Mouse (Mus musculus) midbrain, embryonic 16.5 days (tissue): Measurements from ENCODE around the gene Sirt4. TPM values are rescaled to one million over a fixed set of nuclear protein-coding genes. Genes with fewer than 3 reads are reported as not detected.

ENCODE experiments used
- ATAC-seq: fragments of 200-750 bp; cut with Nextera tagmentation; 2 replicates; pipeline ENCODE4 v1.8.0; 2017; ENCODE audit warnings: moderate TSS enrichment
- H3K27ac ChIP-seq: fragments of 300-500 bp; sonication (generic); 2 replicates; pipeline ENCODE4 v1.5.1; 2014; ENCODE audit warnings: mild to moderate bottlenecking, low read length, mixed read lengths
- H3K27me3 ChIP-seq: fragments of 300-500 bp; sonication (generic); 2 replicates; pipeline ENCODE4 v1.6.1; 2014; ENCODE audit warnings: low read depth, low read length, mixed read lengths; ENCODE audit not compliant: control insufficient read depth, insufficient read depth
- H3K36me3 ChIP-seq: fragments of 300-500 bp; sonication (generic); 2 replicates; pipeline ENCODE4 v1.6.1; 2014; ENCODE audit warnings: mild to moderate bottlenecking, low read length, moderate library complexity, mixed read lengths; ENCODE audit not compliant: control insufficient read depth, insufficient read depth
- H3K4me1 ChIP-seq: fragments of 300-500 bp; sonication (generic); 2 replicates; pipeline ENCODE4 v1.6.1; 2014; ENCODE audit warnings: mild to moderate bottlenecking, low read length, mixed read lengths; ENCODE audit not compliant: control insufficient read depth, insufficient read depth
- H3K4me2 ChIP-seq: fragments of 300-500 bp; sonication (generic); 2 replicates; pipeline ENCODE4 v1.6.1; 2014; ENCODE audit warnings: mild to moderate bottlenecking, low read length, mixed read lengths
- H3K4me3 ChIP-seq: fragments of 300-500 bp; sonication (generic); 2 replicates; pipeline ENCODE4 v1.5.1; 2014; ENCODE audit warnings: low read depth, mild to moderate bottlenecking, low read length, moderate library complexity, mixed read lengths
- H3K9ac ChIP-seq: fragments of 300-500 bp; sonication (generic); 2 replicates; pipeline ENCODE4 v1.6.1; 2014; ENCODE audit warnings: low read depth, low read length, mixed read lengths
- H3K9me3 ChIP-seq: fragments of 300-500 bp; sonication (generic); replicated peaks from 2 replicates; pipeline ENCODE4 v1.6.1; 2014; ENCODE audit warnings: mild to moderate bottlenecking, low read length, mixed read lengths; ENCODE audit not compliant: control insufficient read depth, poor library complexity, severe bottlenecking
- WGBS: fragments of 180-500 bp; shearing (Covaris S2); extraction: QIAGEN DNeasy Blood & Tissue Kit; methylation state at CpG from one replicate; pipeline ENCODE4 v1.1.7; 2014; 5-methylcytosine and 5-hydroxymethylcytosine counted together
- polyA plus RNA-seq: library from polyadenylated mRNA; unstranded; fragments of >200 nt; fragmentation: Nextera tagmentation; extraction: Ambion mirVana; gene quantifications from 2 replicates; pipeline ENCODE4 v1.2.1, GENCODE M21; 2015

Gene Sirt4
- polyA plus RNA-seq, 1 experiment from 2014 or later, result 32.3 TPM

GRCm38 (mm10) chr5:115470766-115471531 lies 13.6 kb downstream of the Sirt4 start:
- no peak for ATAC-seq
- Histone ChIP-seq H3K9ac (no peak overlapping the region), H3K9me3 (no peaks in the 10 kb centered on the region), H3K4me3 (no peak overlapping the region), H3K4me1 (peaks cover 6% of the 10 kb centered on the region; the same call in 1 of the 2 replicates), H3K36me3 (no peaks in the 10 kb centered on the region), H3K4me2 (no peak overlapping the region), H3K27ac (no peak overlapping the region), H3K27me3 (no peaks in the 10 kb centered on the region)
- WGBS, result 39% methylated on average over 20 of the region's 20 CpGs

DNA sequence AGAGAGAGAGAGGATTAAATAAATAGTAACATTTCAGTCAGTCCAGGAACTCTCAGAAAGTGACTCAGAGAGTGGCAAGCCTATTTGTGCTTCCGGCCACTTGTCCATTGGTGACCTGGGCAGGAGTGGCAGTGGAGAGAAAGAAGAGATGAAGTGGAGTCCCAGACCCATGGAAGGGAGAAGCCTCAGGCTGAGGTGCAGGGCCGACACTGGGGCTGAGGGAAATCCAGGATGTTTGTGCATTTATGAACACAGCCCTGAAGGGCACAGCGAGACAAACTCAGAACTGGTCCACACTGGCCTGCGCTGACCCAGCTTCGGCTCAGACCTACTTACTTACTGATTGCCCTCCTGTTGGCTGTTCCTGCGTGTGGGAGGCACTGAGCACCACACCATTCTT lies 14.7 kb downstream of the Sirt4 start:
- no peak for ATAC-seq
- Histone ChIP-seq H3K36me3 (no peaks in the 10 kb centered on the region), H3K9ac (no peak overlapping the region), H3K27me3 (no peaks in the 10 kb centered on the region), H3K4me3 (no peak overlapping the region), H3K27ac (no peak overlapping the region), H3K4me2 (no peak overlapping the region), H3K9me3 (no peaks in the 10 kb centered on the region), H3K4me1 (no peaks in the 10 kb centered on the region)
- whole genome bisulfite sequencing, result 77% methylated on average over 6 of the region's 6 CpGs

DNA sequence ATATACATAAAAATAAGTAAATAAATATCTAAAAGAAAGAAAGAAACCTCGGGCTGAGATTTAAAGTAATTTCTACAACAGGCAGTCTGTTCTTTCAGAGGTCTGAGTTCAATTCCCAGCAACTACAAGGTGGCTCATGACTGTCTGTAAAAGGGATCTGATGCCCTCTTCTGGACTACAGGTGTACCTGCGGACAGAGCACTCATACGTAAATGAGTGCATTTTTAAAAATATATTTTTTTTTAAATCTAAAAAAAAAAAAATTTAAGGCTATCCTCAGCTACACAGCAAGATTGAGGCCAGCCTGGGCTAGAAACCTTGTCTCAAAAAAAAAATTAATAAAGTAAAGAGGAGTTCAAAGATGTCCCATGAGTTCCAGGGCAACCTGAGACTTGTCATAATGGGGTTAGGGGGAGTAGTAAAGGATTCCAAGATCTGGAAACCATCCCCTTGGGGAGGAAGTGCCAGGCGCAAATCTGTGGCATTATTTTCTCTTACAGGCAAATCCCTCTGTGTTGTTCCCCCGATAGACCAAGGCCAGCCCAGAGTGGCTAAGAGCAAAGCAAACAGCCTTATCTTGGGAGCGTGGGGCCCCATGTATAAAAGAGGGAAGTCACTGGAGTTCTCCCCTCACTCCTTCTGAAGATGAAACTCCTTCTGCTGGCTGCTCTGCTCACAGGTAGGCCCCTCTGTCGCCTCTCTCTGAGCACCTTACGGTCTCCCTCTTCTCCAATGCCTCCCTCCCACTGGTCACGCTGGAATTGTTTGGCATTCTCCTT lies 18.7 kb downstream of the Sirt4 start, which contains the start of gene Pla2g1b:
Gene Pla2g1b (plus strand): TSS at position 621 of the 779 bp plus-strand sequence.
- no peaks in the 10 kb centered on the region for H3K36me3 ChIP-seq
- no peak within 1 kb of the TSS for H3K9ac ChIP-seq
- no peaks in the 10 kb centered on the region for H3K27me3 ChIP-seq
- no peak within 1 kb of the TSS for H3K4me2 ChIP-seq
- 43% methylated on average over 9 of the region's 9 CpGs for WGBS
- H3K9me3 ChIP-seq, result no peaks in the 10 kb centered on the region
- H3K4me3 ChIP-seq, result no peak within 1 kb of the TSS
- H3K27ac ChIP-seq, result no peak within 1 kb of the TSS
- ATAC-seq, result no peak
- no peaks in the 10 kb centered on the region for H3K4me1 ChIP-seq

DNA sequence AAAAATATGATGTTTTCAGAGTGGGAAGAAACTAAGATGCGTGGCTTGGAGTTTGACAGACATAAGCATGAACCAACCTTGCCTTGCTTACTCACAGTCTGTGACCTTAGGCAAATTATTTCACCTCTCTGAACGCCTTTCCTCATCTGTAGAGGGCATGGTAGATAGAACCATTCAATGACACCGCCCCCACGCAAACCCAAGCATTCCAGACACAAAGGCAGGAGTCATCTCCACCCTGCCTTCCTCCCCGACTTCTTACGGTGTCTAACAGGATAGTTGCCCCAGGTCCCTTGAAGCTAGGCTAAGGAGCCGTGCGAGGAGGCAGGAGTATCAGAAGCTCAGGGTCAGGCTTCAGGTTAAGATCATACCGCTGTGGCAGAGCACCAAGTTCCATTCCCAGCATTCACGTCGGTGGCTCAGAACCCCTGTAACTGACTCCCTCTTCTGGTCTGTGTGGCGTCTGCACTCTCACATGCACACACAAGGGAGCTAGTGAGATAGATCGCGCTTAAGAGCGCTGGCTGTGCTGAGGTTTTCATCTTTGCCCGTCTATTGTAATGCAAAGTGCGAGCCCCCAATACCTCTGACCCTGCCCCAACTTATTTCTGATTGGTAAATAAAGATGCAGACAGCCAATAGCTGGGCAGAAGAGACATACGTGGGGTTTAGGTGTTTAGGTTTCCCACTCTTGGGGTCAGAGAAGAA lies 20.0 kb downstream of the Sirt4 start:
- WGBS, result 81% methylated on average over 18 of the region's 18 CpGs
- H3K27ac ChIP-seq, result no peak overlapping the region
- no peaks in the 10 kb centered on the region for H3K27me3 ChIP-seq
- no peaks in the 10 kb centered on the region for H3K36me3 ChIP-seq
- ATAC-seq, result no peak
- H3K4me1 ChIP-seq, result no peaks in the 10 kb centered on the region
- no peak overlapping the region for H3K4me3 ChIP-seq
- no peak overlapping the region for H3K9ac ChIP-seq
- no peaks in the 10 kb centered on the region for H3K9me3 ChIP-seq
- H3K4me2 ChIP-seq, result no peak overlapping the region

- 73% methylated on average over 13 of the region's 13 CpGs for WGBS
- Histone ChIP-seq H3K4me2 (no peak overlapping the region), H3K4me1 (no peaks in the 10 kb centered on the region), H3K9me3 (no peaks in the 10 kb centered on the region), H3K36me3 (no peaks in the 10 kb centered on the region), H3K9ac (no peak overlapping the region), H3K4me3 (no peak overlapping the region), H3K27ac (no peak overlapping the region), H3K27me3 (no peaks in the 10 kb centered on the region)
- ATAC-seq, result no peak
Measured at GRCm38 (mm10) chr5:115458918-115459317, 25.6 kb downstream of the Sirt4 start.

GRCm38 (mm10) chr5:115455838-115456237 lies 28.7 kb downstream of the Sirt4 start:
- no peak overlapping the region for H3K9ac ChIP-seq
- ATAC-seq, result no peak
- 86% methylated on average over 7 of the region's 7 CpGs for WGBS

GRCm38 (mm10) chr5:115454422-115455090 lies 30.0 kb downstream of the Sirt4 start:
- no peaks in the 10 kb centered on the region for H3K9me3 ChIP-seq
- no peak overlapping the region for H3K4me2 ChIP-seq
- peak; percentile 50; the same call in 1 of the 2 replicates for ATAC-seq
- no peaks in the 10 kb centered on the region for H3K27me3 ChIP-seq
- no peak overlapping the region for H3K4me3 ChIP-seq
- peaks cover 15% of the 10 kb centered on the region for H3K36me3 ChIP-seq
- H3K27ac ChIP-seq, result no peak overlapping the region
- no peaks in the 10 kb centered on the region for H3K4me1 ChIP-seq
- no peak overlapping the region for H3K9ac ChIP-seq
- 76% methylated on average over 12 of the region's 12 CpGs for WGBS

More at GRCm38 (mm10) chr5:115455838-115456237, 28.7 kb downstream of the Sirt4 start:
- Histone ChIP-seq H3K4me1 (no peaks in the 10 kb centered on the region), H3K27me3 (no peaks in the 10 kb centered on the region), H3K9me3 (no peaks in the 10 kb centered on the region), H3K36me3 (peaks cover 13% of the 10 kb centered on the region), H3K27ac (no peak overlapping the region), H3K4me3 (no peak overlapping the region), H3K4me2 (no peak overlapping the region)

DNA sequence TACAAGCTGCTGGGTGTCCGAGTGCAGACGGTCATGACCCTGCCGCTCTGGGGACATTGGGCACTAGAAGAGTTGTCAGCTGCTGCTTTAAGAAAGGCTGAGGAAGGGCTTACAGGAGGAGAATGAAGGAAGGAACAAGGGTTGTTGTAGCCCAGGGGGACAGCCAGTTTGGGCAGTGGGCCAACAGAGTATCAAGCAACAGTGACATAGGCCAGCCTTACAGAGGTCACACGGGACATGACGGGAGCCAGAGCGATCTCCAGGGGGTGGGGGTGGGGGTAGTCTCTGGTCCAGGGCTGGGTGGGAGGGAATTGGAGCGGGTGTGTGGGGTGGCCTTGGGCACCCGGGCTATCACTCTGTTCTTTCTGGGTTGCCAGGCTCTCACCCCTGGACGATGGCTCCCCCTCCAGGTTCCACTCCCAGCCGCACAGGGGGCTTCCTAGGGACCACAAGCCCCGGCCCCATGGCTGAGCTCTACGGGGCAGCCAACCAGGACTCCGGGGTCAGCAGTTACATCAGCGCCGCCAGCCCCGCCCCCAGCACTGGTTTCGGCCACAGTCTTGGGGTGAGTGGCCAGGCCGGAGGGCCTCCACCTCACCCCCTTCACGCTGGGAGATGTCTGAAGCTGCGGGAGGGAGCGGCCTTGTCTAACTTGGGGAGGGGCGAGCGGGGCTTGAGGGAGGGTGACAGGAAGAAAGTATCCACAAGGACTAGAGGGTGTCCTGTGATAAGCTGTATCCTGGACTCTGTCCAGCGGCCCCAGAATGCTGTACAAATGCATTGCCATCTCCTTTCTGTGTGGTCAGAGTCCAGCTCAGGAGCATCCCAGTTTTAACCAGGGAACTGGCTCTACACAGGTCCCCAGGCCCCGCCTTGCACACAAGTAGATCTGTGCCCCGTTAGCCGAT lies 33.9 kb downstream of the Sirt4 start:
- 92% methylated on average over 27 of the region's 27 CpGs for WGBS
- Histone ChIP-seq H3K4me1 (no peaks in the 10 kb centered on the region), H3K4me2 (no peak overlapping the region), H3K9me3 (no peaks in the 10 kb centered on the region), H3K9ac (no peak overlapping the region), H3K4me3 (no peak overlapping the region), H3K36me3 (peaks cover 26% of the 10 kb centered on the region), H3K27ac (no peak overlapping the region), H3K27me3 (no peaks in the 10 kb centered on the region)
- no peak for ATAC-seq
